ENCODE assay signal across 8 mouse cellular contexts in the genomic region with DNA sequence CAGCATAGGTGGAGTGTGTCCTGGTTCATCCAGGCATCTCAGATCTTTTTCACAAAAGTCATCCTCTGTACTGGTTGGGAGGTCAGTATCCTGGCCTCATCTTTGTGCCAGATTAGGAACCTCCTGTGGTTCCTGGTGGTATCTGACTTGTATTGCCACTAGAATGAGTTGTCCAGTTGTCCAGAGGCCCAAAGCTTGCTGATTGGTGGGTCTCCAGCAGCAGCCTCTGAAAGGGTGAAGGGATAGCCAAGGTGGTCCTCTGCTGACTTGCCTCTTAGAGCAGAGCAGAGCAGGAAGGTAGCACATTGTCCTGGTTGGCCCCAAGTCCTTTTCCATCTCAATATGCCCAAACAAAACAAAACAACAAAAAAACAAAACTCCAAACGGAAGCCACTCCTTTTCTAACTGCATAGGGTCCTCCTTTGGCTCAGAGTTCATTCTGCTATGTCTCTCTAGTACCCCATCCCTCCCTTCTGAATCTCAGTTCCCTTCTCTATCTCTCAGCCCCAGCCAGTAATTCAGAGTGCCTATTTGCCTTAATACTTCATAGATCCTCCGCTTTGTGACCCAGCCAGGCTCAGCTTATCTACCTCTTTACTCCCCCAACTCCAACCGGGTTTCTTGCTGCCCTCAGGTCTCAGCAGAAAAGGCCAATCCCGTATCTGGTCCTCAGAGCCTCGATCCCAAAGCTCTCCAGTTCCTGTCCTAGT. TPM values are rescaled to one million over a fixed set of nuclear protein-coding genes. Genes with fewer than 3 reads are reported as not detected.
DNase-seq lines count a peak whose midpoint lies in the region; ATAC-seq and TF ChIP-seq lines count a peak whose summit lies in the region.

No protein-coding gene starts in this region.

- H3K4me1 ChIP-seq in erythroblast, embryonic 14.5 days (ENCODE audit: control insufficient read depth) = peaks cover 50% of the 10 kb centered on the region
- peaks cover 15% of the 10 kb centered on the region for H3K4me1 ChIP-seq in testis, adult 2 months (ENCODE audit: control insufficient read depth, insufficient read depth, low read length)
- peaks cover 58% of the 10 kb centered on the region for H3K4me1 ChIP-seq in liver, embryonic 13.5 days (replicated peaks)

- no peak for DNase-seq in testis, postnatal 10 days (ENCODE audit: low spot score)
- DNase-seq in liver, embryonic 13.5 days = no peak
- no peak for DNase-seq in embryo, embryonic 10.5 days (ENCODE audit: low spot score)
- no peak for DNase-seq in gastrocnemius, adult 18-20 months (ENCODE audit: low spot score)
- DNase-seq in layer of hippocampus, postnatal 10 days (ENCODE audit: low spot score in 2 of 2) = no peak

- TF ChIP-seq CTCF in testis, adult 2 months (IDR thresholded peaks at IDR 0.05; ENCODE audit: control insufficient read depth, insufficient read depth, insufficient replicate concordance, low read depth, low read length) = no peak

- peak overlapping the region; percentile 93 for H3K4me3 ChIP-seq in erythroblast, embryonic 14.5 days (replicated peaks)
- H3K4me3 ChIP-seq in testis, adult 2 months (ENCODE audit: control insufficient read depth, low read depth, low read length) = peak overlapping the region; percentile 73
- peak overlapping the region; percentile 97; the same call in 1 of the 2 replicates for H3K4me3 ChIP-seq in liver, embryonic 13.5 days (replicated peaks)

- peak overlapping the region; percentile 69 for H3K27ac ChIP-seq in testis, adult 2 months (ENCODE audit: control insufficient read depth, insufficient read depth, low read depth, low read length)
- H3K27ac ChIP-seq in liver, embryonic 13.5 days = no peak overlapping the region

- no peaks in the 10 kb centered on the region for H3K36me3 ChIP-seq in erythroblast, embryonic 14.5 days (ENCODE audit: control insufficient read depth)
- no peaks in the 10 kb centered on the region for H3K36me3 ChIP-seq in testis, adult 2 months (ENCODE audit: control insufficient read depth, insufficient read depth, low read length)
- H3K36me3 ChIP-seq in liver, embryonic 13.5 days = no peaks in the 10 kb centered on the region

- ATAC-seq in erythroblast, adult 5-6 weeks (replicated peaks; ENCODE audit: low FRiP score, poor library complexity, severe bottlenecking) = no peak
- ATAC-seq in liver, embryonic 13.5 days (ENCODE audit: low read depth) = no peak

- peak overlapping the region; percentile 48; the same call in 1 of the 2 replicates for H3K9ac ChIP-seq in liver, embryonic 13.5 days

- H3K27me3 ChIP-seq in erythroblast, embryonic 14.5 days (ENCODE audit: control insufficient read depth) = peaks cover 10% of the 10 kb centered on the region
- no peaks in the 10 kb centered on the region for H3K27me3 ChIP-seq in testis, adult 2 months (ENCODE audit: control insufficient read depth, insufficient read depth, low read length)
- H3K27me3 ChIP-seq in liver, embryonic 13.5 days = no peaks in the 10 kb centered on the region

- H3K9me3 ChIP-seq in erythroblast, embryonic 14.5 days (ENCODE audit: control insufficient read depth, low read length) = no peaks in the 10 kb centered on the region
- H3K9me3 ChIP-seq in liver, embryonic 13.5 days (replicated peaks) = no peaks in the 10 kb centered on the region

- 45% methylated on average over 5 of the region's 5 CpGs for WGBS in liver, embryonic 13.5 days (ENCODE audit: insufficient replicate concordance)

- H3K4me2 ChIP-seq in liver, embryonic 13.5 days = peak overlapping the region; percentile 98

- no peak for TF ChIP-seq POLR2A in testis, adult 2 months (IDR thresholded peaks at IDR 0.05; ENCODE audit: control insufficient read depth, low read depth, low read length)

RNA-seq across cellular contexts. Expression of a gene that starts 0.9 kb away (rescaled TPM):
- polyA plus RNA-seq in erythroblast, embryonic 14.5 days (2012) = 0.30 and 0.33 TPM in 2 replicates
- total RNA-seq in erythroblast, adult 5-6 weeks (2015; ENCODE audit: low replicate concordance) = 11.9 and 12.1 TPM in 2 replicates
- total RNA-seq in erythroblast, adult 5-6 weeks (2017; ENCODE audit: low replicate concordance) = 10.2 and 26.8 TPM in 2 replicates
- 69.6 and 69.7 TPM in 2 replicates for polyA plus RNA-seq in testis, adult 2 months (2012; rRNA removed)
- polyA plus RNA-seq in liver, embryonic 13.5 days (2015; fragmentation: Nextera tagmentation; extraction: Ambion mirVana) = 10.9 and 15.1 TPM in 2 replicates
- 10 to 100 TPM; 27.8 to 29.2 TPM for total RNA-seq in gastrocnemius, adult 18-20 months (2021)
- total RNA-seq in layer of hippocampus, postnatal 10 days (2021) = 100 to 1,000 TPM; 119 to 134 TPM

RNA-seq across cellular contexts. Expression of a gene that starts 48.8 kb away (rescaled TPM):
- polyA plus RNA-seq in erythroblast, embryonic 14.5 days (2012) = not detected in 2 replicates
- 0.21 TPM in 1 of 2 replicates, not detected in the other for total RNA-seq in erythroblast, adult 5-6 weeks (2015; ENCODE audit: low replicate concordance)
- 0.56 and 3.7 TPM in 2 replicates for total RNA-seq in erythroblast, adult 5-6 weeks (2017; ENCODE audit: low replicate concordance)
- polyA plus RNA-seq in testis, adult 2 months (2012; rRNA removed) = 11.1 and 11.2 TPM in 2 replicates
- polyA plus RNA-seq in liver, embryonic 13.5 days (2015; fragmentation: Nextera tagmentation; extraction: Ambion mirVana) = 0.83 and 0.92 TPM in 2 replicates
- under 1 TPM in 1 of 2 experiments, not detected in 1; 0.26 TPM for total RNA-seq in gastrocnemius, adult 18-20 months (2021)
- 1 to 10 TPM; 1.8 to 2.2 TPM for total RNA-seq in layer of hippocampus, postnatal 10 days (2021)
